11 mouse cellular contexts compared by ENCODE assay signal in genomic region chr6:71734910-71735599, GRCm38 (mm10). TPM values are rescaled to one million over a fixed set of nuclear protein-coding genes. Genes with fewer than 3 reads are reported as not detected.
DNase-seq lines count a peak whose midpoint lies in the region; ATAC-seq lines count a peak whose summit lies in the region.
"Had no signal": no experiment of that assay in that cellular context is flagged by ENCODE, and none has a peak within 500 bp of the region (broad histone marks: within the 10 kb centered on the region; RNA-seq: fewer than 3 reads in every experiment).

No protein-coding gene starts in this region.

- no peaks in the 10 kb centered on the region for H3K27me3 ChIP-seq in heart, embryonic 15.5 days
- H3K27me3 ChIP-seq in midbrain, embryonic 11.5 days (ENCODE audit: control insufficient read depth, insufficient read depth, low read length): no peaks in the 10 kb centered on the region
- no peaks in the 10 kb centered on the region for H3K27me3 ChIP-seq in midbrain, embryonic 14.5 days (ENCODE audit: control insufficient read depth, insufficient read depth, low read length)
- H3K27me3 ChIP-seq in forebrain, embryonic 13.5 days: no peaks in the 10 kb centered on the region
- H3K27me3 ChIP-seq: CH12.LX had no signal

- no peak overlapping the region for H3K9ac ChIP-seq in heart, embryonic 15.5 days
- H3K9ac ChIP-seq in midbrain, embryonic 11.5 days (ENCODE audit: low read length): no peak overlapping the region
- H3K9ac ChIP-seq in midbrain, embryonic 14.5 days (replicated peaks; ENCODE audit: low read length): no peak overlapping the region
- H3K9ac ChIP-seq in forebrain, embryonic 13.5 days: no peak overlapping the region

- H3K9me3 ChIP-seq in heart, embryonic 15.5 days (replicated peaks): no peaks in the 10 kb centered on the region
- no peaks in the 10 kb centered on the region for H3K9me3 ChIP-seq in midbrain, embryonic 11.5 days (ENCODE audit: control insufficient read depth, low read length)
- H3K9me3 ChIP-seq in midbrain, embryonic 14.5 days (ENCODE audit: control insufficient read depth, low read length): no peaks in the 10 kb centered on the region
- no peaks in the 10 kb centered on the region for H3K9me3 ChIP-seq in forebrain, embryonic 13.5 days (replicated peaks)

- peaks cover 22% of the 10 kb centered on the region for H3K4me1 ChIP-seq in heart, embryonic 15.5 days (replicated peaks)
- H3K4me1 ChIP-seq in midbrain, embryonic 11.5 days (ENCODE audit: control insufficient read depth, insufficient read depth, low read length): peaks cover 6% of the 10 kb centered on the region; the same call in 1 of the 2 replicates
- H3K4me1 ChIP-seq in midbrain, embryonic 14.5 days (ENCODE audit: control insufficient read depth, insufficient read depth, low read length): peaks cover 2% of the 10 kb centered on the region
- H3K4me1 ChIP-seq in forebrain, embryonic 13.5 days: peaks cover 16% of the 10 kb centered on the region

- intact Hi-C loops in heart, postnatal 25 days (cut with DNase I): no loop called here

- peak overlapping the region; percentile 45 for H3K27ac ChIP-seq in heart, embryonic 15.5 days
- no peak overlapping the region for H3K27ac ChIP-seq in midbrain, embryonic 11.5 days (ENCODE audit: low read depth, low read length)
- H3K27ac ChIP-seq in midbrain, embryonic 14.5 days (replicated peaks; ENCODE audit: low read depth, low read length): no peak overlapping the region
- H3K27ac ChIP-seq in forebrain, embryonic 13.5 days: no peak overlapping the region

- no peaks in the 10 kb centered on the region for H3K36me3 ChIP-seq in heart, embryonic 15.5 days
- H3K36me3 ChIP-seq in midbrain, embryonic 11.5 days (ENCODE audit: control insufficient read depth, insufficient read depth, low read length): no peaks in the 10 kb centered on the region
- no peaks in the 10 kb centered on the region for H3K36me3 ChIP-seq in midbrain, embryonic 14.5 days (ENCODE audit: control insufficient read depth, insufficient read depth, low read length)
- no peaks in the 10 kb centered on the region for H3K36me3 ChIP-seq in forebrain, embryonic 13.5 days (ENCODE audit: poor library complexity, severe bottlenecking)

- H3K4me2 ChIP-seq in heart, embryonic 15.5 days: no peak overlapping the region
- no peak overlapping the region for H3K4me2 ChIP-seq in midbrain, embryonic 11.5 days
- H3K4me2 ChIP-seq in midbrain, embryonic 14.5 days (ENCODE audit: low read length): no peak overlapping the region
- H3K4me2 ChIP-seq in forebrain, embryonic 13.5 days: no peak overlapping the region

- no peak for DNase-seq in heart, postnatal 25 days (ENCODE audit: low spot score)
- peak; percentile 81 for DNase-seq in midbrain, embryonic 11.5 days (ENCODE audit: low spot score, missing footprints)
- no peak for DNase-seq in midbrain, embryonic 14.5 days
- peak; percentile 34 for DNase-seq in kidney, postnatal 14 days

- no peak overlapping the region for H3K4me3 ChIP-seq in heart, embryonic 15.5 days
- H3K4me3 ChIP-seq in midbrain, embryonic 11.5 days (ENCODE audit: low read depth, low read length): no peak overlapping the region
- H3K4me3 ChIP-seq in midbrain, embryonic 14.5 days (replicated peaks; ENCODE audit: low read depth, low read length): no peak overlapping the region
- H3K4me3 ChIP-seq in forebrain, embryonic 13.5 days: no peak overlapping the region

- no peak; the same call in 1 of the 2 replicates for ATAC-seq in heart, embryonic 15.5 days (replicated peaks; ENCODE audit: insufficient number of reproducible peaks, insufficient read depth, low FRiP score, low read depth)
- no peak for ATAC-seq in midbrain, embryonic 11.5 days (ENCODE audit: low FRiP score)
- no peak for ATAC-seq in midbrain, embryonic 14.5 days (ENCODE audit: low FRiP score, low TSS enrichment)
- ATAC-seq in megakaryocyte progenitor cell, adult 5-6 weeks (replicated peaks; ENCODE audit: poor library complexity): peak; percentile 12; the same call in 1 of the 2 replicates
- ATAC-seq in megakaryocyte-erythroid progenitor cell, adult 5-6 weeks (replicated peaks; ENCODE audit: low FRiP score, low TSS enrichment, poor library complexity, severe bottlenecking): no peak
- ATAC-seq in forebrain, embryonic 13.5 days: no peak
- ATAC-seq: hindbrain, embryonic 16.5 days; midbrain, embryonic 16.5 days had no signal

- WGBS in heart, embryonic 15.5 days: 40% methylated on average over 4 of the region's 4 CpGs
- WGBS in midbrain, embryonic 11.5 days: 74% methylated on average over 4 of the region's 4 CpGs
- WGBS in midbrain, embryonic 14.5 days: 64% methylated on average over 4 of the region's 4 CpGs
- 67% methylated on average over 4 of the region's 4 CpGs for WGBS in forebrain, embryonic 13.5 days

RNA-seq across cellular contexts. Expression of gene Reep1, which starts 27.7 kb away (rescaled TPM):
- polyA plus RNA-seq in heart, embryonic 15.5 days (2015; fragmentation: Nextera tagmentation; extraction: Ambion mirVana): 18.0 and 21.5 TPM in 2 replicates
- total RNA-seq in heart, postnatal 25 days (2021): 10 to 100 TPM; 15.0 to 16.6 TPM
- 72.1 TPM in 2 replicates for polyA plus RNA-seq in midbrain, embryonic 11.5 days (2014; fragmentation: Nextera tagmentation; extraction: Ambion mirVana)
- 228 and 298 TPM in 2 replicates for polyA plus RNA-seq in midbrain, embryonic 14.5 days (2014; fragmentation: Nextera tagmentation; extraction: Ambion mirVana)
- total RNA-seq in megakaryocyte progenitor cell, adult 5-6 weeks (2015): 0.32 and 1.1 TPM in 2 replicates
- total RNA-seq in megakaryocyte progenitor cell, adult 5-6 weeks (2017): 0.71 and 1.0 TPM in 2 replicates
- total RNA-seq in megakaryocyte-erythroid progenitor cell, adult 5-6 weeks (2014; fragmentation: Nextera tagmentation): not detected in 2 replicates
- total RNA-seq in megakaryocyte-erythroid progenitor cell, adult 5-6 weeks (2017): 0.34 TPM in 1 of 2 replicates, not detected in the other
- polyA plus RNA-seq in forebrain, embryonic 13.5 days (2015; fragmentation: Nextera tagmentation; extraction: Ambion mirVana): 102 and 117 TPM in 2 replicates

Comparison
In these comparisons a context has a peak if more than half of its experiments do, and no peak if none do; other contexts are left out.
1. DNase-seq: peak in midbrain, embryonic 11.5 days (single experiment) and kidney, postnatal 14 days (single experiment); none in heart, postnatal 25 days (single experiment) and midbrain, embryonic 14.5 days (single experiment).